Mouse (Mus musculus) ES-E14 (cell line): ENCODE measurements around the gene Mybbp1a. TPM values are rescaled to one million over a fixed set of nuclear protein-coding genes. Genes with fewer than 3 reads are reported as not detected.

ENCODE experiments used
- DNase-seq: peaks from one replicate; pipeline ENCODE4 v3.0.0-alpha.2; 2013; ENCODE audit warnings: low read depth, low spot score
- H3K27ac ChIP-seq: 2 replicates; pipeline ENCODE4 v1.5.1; 2012; ENCODE audit warnings: low read depth, mild to moderate bottlenecking, low read length, moderate library complexity, mixed read lengths; ENCODE audit not compliant: poor library complexity, insufficient read depth, severe bottlenecking
- H3K36me3 ChIP-seq: 2 replicates; pipeline ENCODE4 v1.6.1; 2012; ENCODE audit warnings: mild to moderate bottlenecking, low read length, moderate library complexity, mixed read lengths; ENCODE audit not compliant: control insufficient read depth, poor library complexity, insufficient read depth, severe bottlenecking
- H3K4me1 ChIP-seq, 2 experiments: fragments of 150-350 bp in 1 of 2; sonication (generic) in 1 of 2; 2 replicates each; pipeline ENCODE4 v1.6.1; 2012; ENCODE audit warnings: low read length in 2 of 2, mild to moderate bottlenecking in 1 of 2, mixed read lengths in 1 of 2; ENCODE audit not compliant: control insufficient read depth in 2 of 2, insufficient read depth in 2 of 2, poor library complexity in 1 of 2
- H3K4me3 ChIP-seq, 2 experiments: fragments of 150-350 bp in 1 of 2; sonication (generic) in 1 of 2; 2 replicates each; pipeline ENCODE4 v1.5.1; 2012; ENCODE audit warnings: low read length in 2 of 2, low read depth in 1 of 2, mild to moderate bottlenecking in 1 of 2, mixed read lengths in 1 of 2; ENCODE audit not compliant: insufficient read depth in 1 of 2, poor library complexity in 1 of 2, severe bottlenecking in 1 of 2
- H3K9ac ChIP-seq: 2 replicates; pipeline ENCODE4 v1.6.1; 2012; ENCODE audit warnings: low read depth, mild to moderate bottlenecking, low read length, mixed read lengths; ENCODE audit not compliant: poor library complexity, insufficient read depth, severe bottlenecking
- H3K9me3 ChIP-seq: fragments of 150-350 bp; sonication (generic); 2 replicates; pipeline ENCODE4 v1.6.1; 2012; ENCODE audit warnings: low read depth, mild to moderate bottlenecking, low read length; ENCODE audit not compliant: control insufficient read depth, insufficient read depth
- CHD2 ChIP-seq: IDR thresholded peaks from 2 replicates; pipeline ENCODE4 v1.6.1; 2014; ENCODE audit warnings: mild to moderate bottlenecking, low read depth, low read length, inconsistent platforms
- HCFC1 ChIP-seq: IDR thresholded peaks from 2 replicates; pipeline ENCODE4 v1.6.1; 2012; ENCODE audit warnings: low read length, inconsistent platforms, borderline replicate concordance; ENCODE audit not compliant: insufficient read depth
- MAFK ChIP-seq: IDR thresholded peaks from 2 replicates; pipeline ENCODE4 v1.6.1; 2014; ENCODE audit warnings: mild to moderate bottlenecking, low read depth, low read length, inconsistent platforms; ENCODE audit not compliant: insufficient read depth
- ZC3H11A ChIP-seq: IDR thresholded peaks from 2 replicates; pipeline ENCODE4 v1.6.1; 2012; ENCODE audit warnings: low read depth, mild to moderate bottlenecking, inconsistent platforms, low read length, borderline replicate concordance
- ZNF384 ChIP-seq: IDR thresholded peaks from 2 replicates; pipeline ENCODE4 v1.6.1; 2012; ENCODE audit warnings: low read depth, low read length, inconsistent platforms
- in situ Hi-C, 2 experiments: fragments of 600-800 bp; cut with MboI; formaldehyde crosslinking; loops; one replicate each; pipeline ENCODE4 v1.15.1; 2025; ENCODE audit warnings: low sequenced_read_pairs in 2 of 2, inconsistent platforms in 1 of 2; ENCODE audit not compliant: unreplicated experiment in 2 of 2
- total RNA-seq: library from RNA; depleted of rRNA; stranded (reverse); fragments of 300-350 nt; gene quantifications from 2 replicates; pipeline ENCODE4 v1.2.3, GENCODE M21; 2012

Mybbp1a gene
- total RNA-seq, 1 experiment, result 278 TPM

DNA sequence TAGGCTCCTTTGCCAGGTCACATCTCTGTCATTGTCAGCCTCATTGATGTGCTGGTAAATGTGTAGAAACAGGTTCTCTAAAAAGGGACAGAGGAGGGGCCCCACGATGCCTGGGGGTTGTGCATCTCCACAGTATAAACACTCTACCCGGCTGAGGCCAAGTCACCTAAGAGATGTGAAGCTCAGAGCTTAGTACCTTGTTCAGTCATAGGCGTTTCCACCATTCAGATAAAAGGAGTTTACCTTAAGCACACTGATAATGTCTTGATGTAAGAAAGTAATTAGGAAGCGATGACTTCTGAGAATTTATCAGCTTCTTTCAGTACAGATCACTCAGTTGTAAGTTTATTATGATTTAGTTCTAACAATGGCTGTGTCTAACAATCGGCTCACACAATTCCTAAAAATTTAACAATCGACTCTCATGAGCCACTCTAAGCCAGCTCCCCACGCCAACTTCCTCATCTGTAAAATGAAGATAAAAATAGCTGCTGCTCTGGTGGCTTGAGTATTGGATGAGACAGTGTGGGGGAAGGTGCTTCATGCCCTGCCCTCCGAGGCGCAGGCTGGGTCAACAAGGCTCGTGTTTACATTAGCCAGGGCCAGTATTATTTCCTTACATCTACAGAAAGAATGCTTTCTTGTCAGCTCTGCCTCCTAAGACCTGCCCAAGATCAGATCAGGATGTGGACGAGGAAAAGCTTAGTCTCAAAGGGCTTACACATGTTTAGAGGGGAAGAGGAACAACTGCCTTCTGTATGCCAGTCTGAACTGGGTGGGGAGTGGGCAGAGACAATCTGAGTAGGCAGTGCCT is 25.7 kb downstream of the Mybbp1a start:
- DNase-seq, result no peak
- Histone ChIP-seq H3K4me1 (peaks cover 0 to 2% of the 10 kb centered on the region in 2 experiments; a peak in 1 of 4 replicates), H3K4me3 (no peak overlapping the region), H3K9ac (no peak overlapping the region), H3K27ac (no peak overlapping the region), H3K36me3 (no peaks in the 10 kb centered on the region), H3K9me3 (no peaks in the 10 kb centered on the region)
- in situ Hi-C loops, result no loop called here
- TF ChIP-seq HCFC1, result no peak
- no peak for TF ChIP-seq CHD2
- no peak for TF ChIP-seq ZNF384
- no peak for TF ChIP-seq ZC3H11A
- no peak for TF ChIP-seq MAFK

GRCm38 (mm10) chr11:72468525-72468924 is 27.4 kb downstream of the Mybbp1a start:
- H3K4me3 ChIP-seq, result no peak overlapping the region
- in situ Hi-C loops, result no loop called here
- H3K36me3 ChIP-seq, result no peaks in the 10 kb centered on the region
- no peak overlapping the region for H3K9ac ChIP-seq
- peaks cover 2 to 10% of the 10 kb centered on the region in 2 experiments; a peak in 2 of 4 replicates for H3K4me1 ChIP-seq
- no peaks in the 10 kb centered on the region for H3K9me3 ChIP-seq
- H3K27ac ChIP-seq, result no peak overlapping the region
- no peak for DNase-seq
- TF ChIP-seq CHD2, result no peak

DNA sequence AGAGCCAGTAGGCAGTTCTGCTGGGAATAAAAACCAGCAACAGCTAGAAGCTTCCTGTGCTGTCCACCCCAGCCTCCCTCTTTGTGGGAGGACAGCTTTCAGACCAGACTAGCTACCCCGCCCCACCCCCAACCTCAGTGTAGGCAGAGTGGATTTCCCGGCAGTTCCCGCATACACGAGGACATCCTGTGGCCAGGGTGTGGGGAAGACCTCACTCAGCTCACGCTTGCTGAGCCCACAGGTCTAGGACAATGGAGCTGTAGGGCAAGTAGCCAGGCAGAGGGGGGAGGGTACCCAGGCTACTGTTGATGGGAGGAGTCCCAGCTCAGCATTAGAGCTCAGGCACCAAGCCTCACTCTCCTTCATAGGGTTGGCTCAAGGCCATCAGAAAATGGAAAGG is 28.1 kb downstream of the Mybbp1a start:
- H3K4me1 ChIP-seq, result peaks cover 2 to 15% of the 10 kb centered on the region in 2 experiments; a peak in 2 of 4 replicates
- H3K27ac ChIP-seq, result no peak overlapping the region
- H3K36me3 ChIP-seq, result no peaks in the 10 kb centered on the region
- DNase-seq, result no peak
- in situ Hi-C loops, result no loop called here
- H3K4me3 ChIP-seq, result no peak overlapping the region
- H3K9me3 ChIP-seq, result no peaks in the 10 kb centered on the region
- H3K9ac ChIP-seq, result no peak overlapping the region
- TF ChIP-seq CHD2, result no peak
- no peak for TF ChIP-seq HCFC1
- no peak for TF ChIP-seq MAFK
- TF ChIP-seq ZC3H11A, result no peak
- TF ChIP-seq ZNF384, result no peak

GRCm38 (mm10) chr11:72470004-72470403 is 28.8 kb downstream of the Mybbp1a start:
- H3K4me3 ChIP-seq, result no peak overlapping the region
- TF ChIP-seq HCFC1, result no peak
- no peak for TF ChIP-seq ZC3H11A
- no peak for TF ChIP-seq MAFK
- TF ChIP-seq ZNF384, result no peak
- no peak for TF ChIP-seq CHD2
- in situ Hi-C loops, result no loop called here
- no peaks in the 10 kb centered on the region for H3K9me3 ChIP-seq
- peaks cover 2 to 15% of the 10 kb centered on the region in 2 experiments; a peak in 2 of 4 replicates for H3K4me1 ChIP-seq
- no peaks in the 10 kb centered on the region for H3K36me3 ChIP-seq
- H3K27ac ChIP-seq, result no peak overlapping the region
- DNase-seq, result no peak
- no peak overlapping the region for H3K9ac ChIP-seq

DNA sequence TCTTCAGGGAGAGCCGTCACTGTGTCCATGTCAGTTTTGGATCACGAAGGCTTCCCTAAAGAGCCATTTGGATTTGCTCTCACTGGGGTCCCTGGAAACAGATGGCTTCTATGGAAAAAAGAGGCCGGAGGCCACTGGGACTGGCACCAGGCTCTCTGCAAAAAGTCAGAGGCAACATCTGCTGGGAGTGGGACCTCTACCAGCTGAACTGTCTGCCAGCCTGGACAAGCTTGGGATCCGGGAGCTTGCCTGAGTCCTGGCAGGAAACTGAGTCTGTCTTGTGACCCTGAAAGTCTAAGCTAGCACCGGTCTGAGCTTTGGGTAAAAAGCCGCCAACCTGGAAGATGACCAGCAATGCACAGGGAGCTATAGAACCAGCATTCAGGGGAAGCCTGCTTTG is 30.2 kb downstream of the Mybbp1a start:
- TF ChIP-seq MAFK, result no peak
- no peak for TF ChIP-seq CHD2
- no peak for TF ChIP-seq ZC3H11A
- no peak for TF ChIP-seq HCFC1
- no peak for TF ChIP-seq ZNF384
- H3K27ac ChIP-seq, result no peak overlapping the region
- in situ Hi-C loops, result no loop called here
- H3K4me1 ChIP-seq, result peaks cover 2 to 15% of the 10 kb centered on the region in 2 experiments; a peak in 2 of 4 replicates
- no peak overlapping the region for H3K4me3 ChIP-seq
- no peaks in the 10 kb centered on the region for H3K36me3 ChIP-seq
- no peaks in the 10 kb centered on the region for H3K9me3 ChIP-seq
- H3K9ac ChIP-seq, result no peak overlapping the region
- DNase-seq, result no peak
